Mouse (Mus musculus) intestine, embryonic 16.5 days (tissue): ENCODE measurements at regions not wholly inside any gene's neighbourhood (a gene's known extent, or its start where the extent isn't known, plus 50 kb on each side); places are given as distances from the start of the nearest gene placed in this dataset.
A peak's percentile ranks its signal among the peaks of the same experiment; 100 is the strongest.

ENCODE experiments used
- ATAC-seq: fragments of 200-750 bp; cut with Nextera tagmentation; 2 replicates; pipeline ENCODE4 v1.8.0; 2017; ENCODE audit warnings: moderate TSS enrichment, moderate library complexity
- H3K27ac ChIP-seq: fragments of 300-500 bp; sonication (generic); 2 replicates; pipeline ENCODE4 v1.5.1; 2014; ENCODE audit warnings: mild to moderate bottlenecking, low read length
- H3K27me3 ChIP-seq: fragments of 300-500 bp; sonication (generic); replicated peaks from 2 replicates; pipeline ENCODE4 v1.6.1; 2014; ENCODE audit warnings: low read length, control low read depth, mixed read lengths; ENCODE audit not compliant: control insufficient read depth, insufficient read depth
- H3K36me3 ChIP-seq: fragments of 300-500 bp; sonication (generic); 2 replicates; pipeline ENCODE4 v1.6.1; 2014; ENCODE audit warnings: low read length, control low read depth; ENCODE audit not compliant: control insufficient read depth, insufficient read depth
- H3K4me1 ChIP-seq: fragments of 300-500 bp; sonication (generic); 2 replicates; pipeline ENCODE4 v1.6.1; 2014; ENCODE audit warnings: low read length, control low read depth, mixed read lengths; ENCODE audit not compliant: control insufficient read depth, insufficient read depth
- H3K4me2 ChIP-seq: fragments of 300-500 bp; sonication (generic); 2 replicates; pipeline ENCODE4 v1.6.1; 2014; ENCODE audit warnings: low read depth, low read length, control low read depth
- H3K4me3 ChIP-seq: fragments of 300-500 bp; sonication (generic); 2 replicates; pipeline ENCODE4 v1.5.1; 2014; ENCODE audit warnings: mild to moderate bottlenecking, low read length
- H3K9ac ChIP-seq: fragments of 300-500 bp; sonication (generic); 2 replicates; pipeline ENCODE4 v1.6.1; 2014; ENCODE audit warnings: low read depth, low read length
- H3K9me3 ChIP-seq: fragments of 300-500 bp; sonication (generic); 2 replicates; pipeline ENCODE4 v1.6.1; 2016; ENCODE audit warnings: low read length, control low read depth; ENCODE audit not compliant: control insufficient read depth
- WGBS: fragments of 180-500 bp; shearing (Covaris S2); extraction: QIAGEN DNeasy Blood & Tissue Kit; methylation state at CpG from one replicate; pipeline ENCODE4 v1.1.7; 2014; 5-methylcytosine and 5-hydroxymethylcytosine counted together

- H3K36me3 ChIP-seq, result no peaks in the 10 kb centered on the region
- no peak for ATAC-seq
- no peak overlapping the region for H3K4me2 ChIP-seq
- WGBS, result 76% methylated on average over 6 of the region's 6 CpGs
- no peaks in the 10 kb centered on the region; the same call in 1 of the 2 replicates for H3K4me1 ChIP-seq
- H3K9ac ChIP-seq, result no peak overlapping the region
- no peaks in the 10 kb centered on the region for H3K27me3 ChIP-seq
- H3K4me3 ChIP-seq, result no peak overlapping the region
- no peak overlapping the region for H3K27ac ChIP-seq
- H3K9me3 ChIP-seq, result no peaks in the 10 kb centered on the region
Measured at GRCm38 (mm10) chr6:100517662-100518061, 153.3 kb downstream of the Shq1 start.

- ATAC-seq, result no peak
- Histone ChIP-seq H3K27me3 (no peaks in the 10 kb centered on the region), H3K4me1 (no peaks in the 10 kb centered on the region), H3K9ac (no peak overlapping the region), H3K36me3 (no peaks in the 10 kb centered on the region), H3K27ac (no peak overlapping the region), H3K4me3 (no peak overlapping the region), H3K4me2 (no peak overlapping the region), H3K9me3 (no peaks in the 10 kb centered on the region)
- WGBS, result 55% methylated on average over 4 of the region's 4 CpGs
Measured at GRCm38 (mm10) chr6:100512676-100513075, 158.3 kb downstream of the Shq1 start.

- H3K4me3 ChIP-seq, result no peak overlapping the region
- WGBS, result 86% methylated on average over 4 of the region's 4 CpGs
- no peak overlapping the region for H3K4me2 ChIP-seq
- H3K4me1 ChIP-seq, result no peaks in the 10 kb centered on the region
- H3K36me3 ChIP-seq, result no peaks in the 10 kb centered on the region
- H3K9ac ChIP-seq, result no peak overlapping the region
- no peak overlapping the region for H3K27ac ChIP-seq
- no peaks in the 10 kb centered on the region for H3K27me3 ChIP-seq
- H3K9me3 ChIP-seq, result no peaks in the 10 kb centered on the region
- no peak for ATAC-seq
Measured at GRCm38 (mm10) chr6:100510676-100511075, 160.3 kb downstream of the Shq1 start.

- Histone ChIP-seq H3K36me3 (no peaks in the 10 kb centered on the region), H3K4me1 (no peaks in the 10 kb centered on the region; the same call in 1 of the 2 replicates), H3K4me3 (no peak overlapping the region), H3K27me3 (no peaks in the 10 kb centered on the region), H3K4me2 (no peak overlapping the region), H3K9me3 (no peaks in the 10 kb centered on the region), H3K27ac (no peak overlapping the region), H3K9ac (no peak overlapping the region)
- WGBS, result 74% methylated on average over 15 of the region's 15 CpGs
- ATAC-seq, result no peak
Measured at GRCm38 (mm10) chr6:100505506-100506247, 165.3 kb downstream of the Shq1 start.

GRCm38 (mm10) chr6:100502961-100503782, 167.8 kb downstream of the Shq1 start:
- Histone ChIP-seq H3K9me3 (no peaks in the 10 kb centered on the region), H3K4me2 (no peak overlapping the region), H3K27ac (no peak overlapping the region), H3K27me3 (no peaks in the 10 kb centered on the region), H3K4me3 (no peak overlapping the region), H3K4me1 (no peaks in the 10 kb centered on the region; the same call in 1 of the 2 replicates), H3K9ac (no peak overlapping the region), H3K36me3 (no peaks in the 10 kb centered on the region)
- WGBS, result 56% methylated on average over 14 of the region's 14 CpGs
- peak; percentile 42 for ATAC-seq

GRCm38 (mm10) chr6:100502139-100502538, 168.8 kb downstream of the Shq1 start:
- Histone ChIP-seq H3K9ac (no peak overlapping the region), H3K4me1 (no peaks in the 10 kb centered on the region; the same call in 1 of the 2 replicates), H3K4me2 (no peak overlapping the region), H3K4me3 (no peak overlapping the region), H3K27me3 (no peaks in the 10 kb centered on the region), H3K36me3 (no peaks in the 10 kb centered on the region), H3K9me3 (no peaks in the 10 kb centered on the region), H3K27ac (no peak overlapping the region)
- no peak for ATAC-seq
- WGBS, result 60% methylated on average over 6 of the region's 6 CpGs

GRCm38 (mm10) chr6:100500741-100501140, 170.2 kb downstream of the Shq1 start:
- H3K27me3 ChIP-seq, result no peaks in the 10 kb centered on the region
- no peak overlapping the region for H3K4me3 ChIP-seq
- no peaks in the 10 kb centered on the region for H3K36me3 ChIP-seq
- WGBS, result 66% methylated on average over 2 of the region's 2 CpGs
- no peak overlapping the region for H3K27ac ChIP-seq
- H3K4me2 ChIP-seq, result no peak overlapping the region
- no peak for ATAC-seq
- no peaks in the 10 kb centered on the region for H3K9me3 ChIP-seq
- no peaks in the 10 kb centered on the region; the same call in 1 of the 2 replicates for H3K4me1 ChIP-seq
- H3K9ac ChIP-seq, result no peak overlapping the region

GRCm38 (mm10) chr6:100500060-100500459, 170.9 kb downstream of the Shq1 start:
- Histone ChIP-seq H3K9me3 (no peaks in the 10 kb centered on the region), H3K36me3 (no peaks in the 10 kb centered on the region), H3K4me3 (no peak overlapping the region), H3K27ac (no peak overlapping the region), H3K4me1 (no peaks in the 10 kb centered on the region; the same call in 1 of the 2 replicates), H3K9ac (no peak overlapping the region), H3K4me2 (no peak overlapping the region), H3K27me3 (no peaks in the 10 kb centered on the region)
- 65% methylated on average over 8 of the region's 8 CpGs for WGBS
- no peak for ATAC-seq

GRCm38 (mm10) chr6:100498861-100499271, 172.1 kb downstream of the Shq1 start:
- no peak for ATAC-seq
- no peaks in the 10 kb centered on the region for H3K36me3 ChIP-seq
- WGBS, result 44% methylated on average over 4 of the region's 4 CpGs

More at GRCm38 (mm10) chr6:100498861-100499271, 172.1 kb downstream of the Shq1 start:
- Histone ChIP-seq H3K9me3 (no peaks in the 10 kb centered on the region), H3K4me1 (no peaks in the 10 kb centered on the region; the same call in 1 of the 2 replicates), H3K27ac (no peak overlapping the region), H3K4me3 (no peak overlapping the region), H3K9ac (no peak overlapping the region), H3K27me3 (no peaks in the 10 kb centered on the region), H3K4me2 (no peak overlapping the region)
